Mouse (Mus musculus): ENCODE measurements around the gene Chst11. TPM values are rescaled to one million over a fixed set of nuclear protein-coding genes. Genes with fewer than 3 reads are reported as not detected.

Chst11 gene
- polyA plus RNA-seq, 1 experiment, result 5.2 TPM

GRCm38 (mm10) chr10:83004389-83004788 lies 19.1 kb downstream of the Chst11 start:
- Histone ChIP-seq H3K4me1 (ENCODE audit: control insufficient read depth, insufficient read depth, low read length) (no peaks in the 10 kb centered on the region), H3K36me3 (ENCODE audit: control insufficient read depth, insufficient read depth, low read length, poor library complexity, severe bottlenecking) (no peaks in the 10 kb centered on the region), H3K9ac (ENCODE audit: low read depth, poor library complexity, severe bottlenecking) (no peak overlapping the region), H3K27me3 (ENCODE audit: control insufficient read depth, insufficient read depth, low read length, poor library complexity, severe bottlenecking) (no peaks in the 10 kb centered on the region), H3K4me3 (ENCODE audit: low read depth, low read length) (no peak overlapping the region), H3K27ac (ENCODE audit: insufficient read depth, low read length) (no peak overlapping the region), H3K9me3 (replicated peaks; ENCODE audit: control insufficient read depth, insufficient read depth, low read length, poor library complexity, severe bottlenecking) (no peaks in the 10 kb centered on the region)
- TF ChIP-seq POLR2A (IDR thresholded peaks at IDR 0.05; ENCODE audit: insufficient read depth, low read length) (no peak), EP300 (IDR thresholded peaks at IDR 0.05; ENCODE audit: insufficient read depth, low read depth, low read length) (no peak), CTCF (IDR thresholded peaks at IDR 0.05; ENCODE audit: low read depth, low read length) (no peak)

DNA sequence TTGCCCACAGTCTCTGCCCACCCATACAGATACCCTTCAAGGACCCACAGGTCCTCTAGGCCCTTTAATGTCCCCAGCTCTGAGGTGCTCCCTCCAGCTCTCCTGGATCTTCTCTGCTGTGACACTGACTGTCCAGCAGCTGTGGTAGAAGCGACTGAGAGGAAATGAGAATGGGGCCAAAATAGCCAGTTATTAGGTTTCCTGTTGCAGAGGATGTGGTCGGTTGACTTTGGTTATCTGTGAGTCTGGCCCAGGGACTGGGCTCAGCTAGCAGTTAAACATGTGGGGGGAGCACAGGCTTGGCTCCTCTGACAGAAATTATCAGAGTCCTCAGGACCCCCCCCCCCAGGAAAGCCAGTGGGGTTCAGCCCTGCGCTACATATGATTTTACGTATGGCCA lies 19.7 kb downstream of the Chst11 start:
- Histone ChIP-seq H3K9ac (ENCODE audit: low read depth, poor library complexity, severe bottlenecking) (no peak overlapping the region), H3K9me3 (replicated peaks; ENCODE audit: control insufficient read depth, insufficient read depth, low read length, poor library complexity, severe bottlenecking) (no peaks in the 10 kb centered on the region), H3K27me3 (ENCODE audit: control insufficient read depth, insufficient read depth, low read length, poor library complexity, severe bottlenecking) (no peaks in the 10 kb centered on the region), H3K36me3 (ENCODE audit: control insufficient read depth, insufficient read depth, low read length, poor library complexity, severe bottlenecking) (no peaks in the 10 kb centered on the region), H3K4me3 (ENCODE audit: low read depth, low read length) (no peak overlapping the region), H3K4me1 (ENCODE audit: control insufficient read depth, insufficient read depth, low read length) (no peaks in the 10 kb centered on the region), H3K27ac (ENCODE audit: insufficient read depth, low read length) (no peak overlapping the region)
- TF ChIP-seq CTCF (IDR thresholded peaks at IDR 0.05; ENCODE audit: low read depth, low read length) (no peak), EP300 (IDR thresholded peaks at IDR 0.05; ENCODE audit: insufficient read depth, low read depth, low read length) (no peak), POLR2A (IDR thresholded peaks at IDR 0.05; ENCODE audit: insufficient read depth, low read length) (no peak)

GRCm38 (mm10) chr10:83006258-83006657 lies 21.0 kb downstream of the Chst11 start:
- no peak overlapping the region for H3K27ac ChIP-seq (ENCODE audit: insufficient read depth, low read length)
- H3K4me3 ChIP-seq (ENCODE audit: low read depth, low read length), result no peak overlapping the region
- no peaks in the 10 kb centered on the region for H3K4me1 ChIP-seq (ENCODE audit: control insufficient read depth, insufficient read depth, low read length)
- H3K27me3 ChIP-seq (ENCODE audit: control insufficient read depth, insufficient read depth, low read length, poor library complexity, severe bottlenecking), result no peaks in the 10 kb centered on the region
- TF ChIP-seq POLR2A (IDR thresholded peaks at IDR 0.05; ENCODE audit: insufficient read depth, low read length), result no peak
- TF ChIP-seq CTCF (IDR thresholded peaks at IDR 0.05; ENCODE audit: low read depth, low read length), result no peak
- no peak for TF ChIP-seq EP300 (IDR thresholded peaks at IDR 0.05; ENCODE audit: insufficient read depth, low read depth, low read length)
- H3K36me3 ChIP-seq (ENCODE audit: control insufficient read depth, insufficient read depth, low read length, poor library complexity, severe bottlenecking), result no peaks in the 10 kb centered on the region
- H3K9ac ChIP-seq (ENCODE audit: low read depth, poor library complexity, severe bottlenecking), result no peak overlapping the region
- H3K9me3 ChIP-seq (replicated peaks; ENCODE audit: control insufficient read depth, insufficient read depth, low read length, poor library complexity, severe bottlenecking), result no peaks in the 10 kb centered on the region

DNA sequence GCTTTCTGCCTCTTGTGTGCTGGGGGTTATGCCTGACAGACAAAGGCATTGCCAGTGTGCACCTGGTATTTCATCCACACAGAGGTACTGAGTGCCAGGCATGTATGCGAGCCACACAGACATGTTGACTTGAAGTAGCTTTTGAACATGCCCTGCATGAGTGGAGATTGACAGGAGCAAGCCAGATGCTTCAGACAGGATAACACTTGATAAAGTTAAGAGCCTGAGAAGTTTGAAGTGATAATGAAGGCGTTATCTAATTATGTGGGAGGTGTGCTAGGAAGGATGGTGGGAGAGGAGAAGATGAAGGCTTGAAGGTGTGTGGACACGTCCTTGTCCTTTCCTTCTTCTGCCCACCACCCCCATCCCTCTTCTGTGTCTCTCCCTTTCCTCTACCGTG lies 28.7 kb downstream of the Chst11 start:
- Histone ChIP-seq H3K9me3 (replicated peaks; ENCODE audit: control insufficient read depth, insufficient read depth, low read length, poor library complexity, severe bottlenecking) (no peaks in the 10 kb centered on the region), H3K4me1 (ENCODE audit: control insufficient read depth, insufficient read depth, low read length) (no peaks in the 10 kb centered on the region), H3K27me3 (ENCODE audit: control insufficient read depth, insufficient read depth, low read length, poor library complexity, severe bottlenecking) (no peaks in the 10 kb centered on the region), H3K27ac (ENCODE audit: insufficient read depth, low read length) (no peak overlapping the region), H3K4me3 (ENCODE audit: low read depth, low read length) (no peak overlapping the region), H3K9ac (ENCODE audit: low read depth, poor library complexity, severe bottlenecking) (no peak overlapping the region), H3K36me3 (ENCODE audit: control insufficient read depth, insufficient read depth, low read length, poor library complexity, severe bottlenecking) (no peaks in the 10 kb centered on the region)
- TF ChIP-seq POLR2A (IDR thresholded peaks at IDR 0.05; ENCODE audit: insufficient read depth, low read length), result no peak
- TF ChIP-seq CTCF (IDR thresholded peaks at IDR 0.05; ENCODE audit: low read depth, low read length), result no peak
- TF ChIP-seq EP300 (IDR thresholded peaks at IDR 0.05; ENCODE audit: insufficient read depth, low read depth, low read length), result no peak

DNA sequence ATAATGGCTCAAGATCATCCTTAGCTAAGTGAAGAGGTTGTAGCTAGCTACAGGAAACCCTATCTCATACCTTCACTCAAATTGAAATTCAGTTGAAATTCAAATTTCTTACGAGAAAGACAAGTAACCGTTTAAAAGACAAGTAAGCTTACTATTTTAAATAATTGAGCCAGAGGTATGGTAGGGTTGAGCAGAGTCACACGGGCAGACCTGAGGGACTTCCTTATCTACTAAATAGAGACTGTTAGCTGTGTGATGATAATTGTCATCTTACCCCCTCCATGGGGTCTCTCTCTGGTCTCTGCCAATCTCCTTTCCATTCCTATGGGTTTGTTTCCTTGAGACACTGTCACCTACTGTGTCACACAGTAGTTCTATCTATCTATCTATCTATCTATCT lies 30.6 kb downstream of the Chst11 start:
- H3K4me1 ChIP-seq (ENCODE audit: control insufficient read depth, insufficient read depth, low read length), result no peaks in the 10 kb centered on the region
- H3K36me3 ChIP-seq (ENCODE audit: control insufficient read depth, insufficient read depth, low read length, poor library complexity, severe bottlenecking), result no peaks in the 10 kb centered on the region
- no peak overlapping the region for H3K9ac ChIP-seq (ENCODE audit: low read depth, poor library complexity, severe bottlenecking)
- no peaks in the 10 kb centered on the region for H3K27me3 ChIP-seq (ENCODE audit: control insufficient read depth, insufficient read depth, low read length, poor library complexity, severe bottlenecking)
- H3K9me3 ChIP-seq (replicated peaks; ENCODE audit: control insufficient read depth, insufficient read depth, low read length, poor library complexity, severe bottlenecking), result no peaks in the 10 kb centered on the region
- H3K4me3 ChIP-seq (ENCODE audit: low read depth, low read length), result no peak overlapping the region
- TF ChIP-seq CTCF (IDR thresholded peaks at IDR 0.05; ENCODE audit: low read depth, low read length) (no peak), POLR2A (IDR thresholded peaks at IDR 0.05; ENCODE audit: insufficient read depth, low read length) (no peak), EP300 (IDR thresholded peaks at IDR 0.05; ENCODE audit: insufficient read depth, low read depth, low read length) (no peak)
- no peak overlapping the region for H3K27ac ChIP-seq (ENCODE audit: insufficient read depth, low read length)

GRCm38 (mm10) chr10:83016779-83017178 lies 31.5 kb downstream of the Chst11 start:
- TF ChIP-seq POLR2A (IDR thresholded peaks at IDR 0.05; ENCODE audit: insufficient read depth, low read length), result no peak
- no peak for TF ChIP-seq EP300 (IDR thresholded peaks at IDR 0.05; ENCODE audit: insufficient read depth, low read depth, low read length)
- TF ChIP-seq CTCF (IDR thresholded peaks at IDR 0.05; ENCODE audit: low read depth, low read length), result no peak
- no peak overlapping the region for H3K27ac ChIP-seq (ENCODE audit: insufficient read depth, low read length)
- H3K4me3 ChIP-seq (ENCODE audit: low read depth, low read length), result no peak overlapping the region
- no peaks in the 10 kb centered on the region for H3K27me3 ChIP-seq (ENCODE audit: control insufficient read depth, insufficient read depth, low read length, poor library complexity, severe bottlenecking)
- H3K36me3 ChIP-seq (ENCODE audit: control insufficient read depth, insufficient read depth, low read length, poor library complexity, severe bottlenecking), result no peaks in the 10 kb centered on the region
- no peak overlapping the region for H3K9ac ChIP-seq (ENCODE audit: low read depth, poor library complexity, severe bottlenecking)
- no peaks in the 10 kb centered on the region for H3K4me1 ChIP-seq (ENCODE audit: control insufficient read depth, insufficient read depth, low read length)
- no peaks in the 10 kb centered on the region for H3K9me3 ChIP-seq (replicated peaks; ENCODE audit: control insufficient read depth, insufficient read depth, low read length, poor library complexity, severe bottlenecking)

Data from ES-Bruce4 (cell line).